Mouse (Mus musculus) layer of hippocampus, adult 9-10 months (tissue): ENCODE results near the gene Tbrg4.
"Not testable (repeated sequence)": the region's sequence is repeated elsewhere in the genome, so short reads cannot be mapped to it uniquely, and the experiment has no call there.

ENCODE experiments used
- DNase-seq: peaks from one replicate; pipeline ENCODE4 v3.0.0; 2022; ENCODE audit warnings: low spot score

Gene Tbrg4

DNA sequence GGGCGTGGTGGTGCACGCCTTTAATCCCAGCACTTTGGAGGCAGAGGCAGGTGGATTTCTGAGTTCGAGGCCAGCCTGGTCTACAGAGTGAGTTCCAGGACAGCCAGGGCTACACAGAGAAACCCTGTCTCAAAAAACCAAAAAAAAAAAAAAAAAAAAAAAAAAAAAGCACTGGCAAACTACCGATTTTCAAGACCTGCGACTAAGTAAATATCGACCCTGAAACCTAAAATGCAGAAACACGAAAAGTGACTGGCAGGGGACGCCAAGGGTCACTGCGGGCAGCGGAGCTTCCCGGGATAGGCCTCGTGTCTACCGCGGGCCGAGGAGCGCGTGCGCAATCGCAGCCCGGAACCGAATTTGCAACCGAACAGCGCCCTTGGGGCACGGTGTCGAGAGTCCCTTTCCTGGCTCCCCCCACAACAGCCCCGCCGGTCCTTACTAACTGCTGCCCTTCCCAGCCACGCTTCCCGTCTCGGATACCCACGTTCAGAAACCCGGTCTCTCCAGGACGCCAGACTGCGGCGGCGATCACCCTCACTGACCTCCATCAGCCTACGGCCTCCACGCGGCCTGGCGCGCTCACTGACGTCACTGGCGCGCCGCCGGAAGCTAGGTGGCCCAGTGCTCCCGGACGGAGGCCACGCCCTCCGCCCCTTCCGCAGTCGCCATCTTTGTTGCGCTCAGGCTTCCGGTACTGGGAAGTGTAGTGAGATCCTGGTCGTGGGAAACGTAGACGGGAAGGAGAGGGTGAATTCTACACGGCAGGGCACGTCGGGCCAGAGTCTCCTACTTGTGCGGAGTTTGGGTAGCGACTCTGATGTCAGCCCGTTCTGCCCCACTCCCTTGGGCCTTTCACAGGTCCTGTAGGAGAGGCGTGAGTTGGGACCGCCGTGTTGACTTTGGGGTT, at the start of gene Tbrg4:
Gene Tbrg4 (minus strand): TSS at position 590 of the 910 bp plus-strand sequence.
- peak; percentile 80 for DNase-seq

DNA sequence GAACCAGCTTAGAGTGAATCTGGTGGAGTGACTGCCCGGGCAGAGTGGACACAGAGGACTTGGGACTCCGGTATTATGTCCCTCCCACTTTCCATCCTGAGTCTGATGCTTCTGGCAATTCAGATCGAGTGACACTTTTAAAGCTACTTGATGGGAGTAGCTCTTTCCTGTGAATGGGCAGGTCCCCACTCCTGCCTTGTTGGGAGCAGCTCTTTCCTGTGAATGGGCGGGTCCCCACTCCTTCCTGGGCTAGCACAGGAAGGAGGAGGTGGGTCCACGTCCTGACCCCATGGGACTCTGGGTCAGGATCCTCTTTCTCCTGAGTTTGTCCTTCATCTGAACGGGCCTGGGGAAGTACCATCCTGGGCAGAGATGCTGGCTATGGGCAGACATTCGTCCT, 49.5 kb upstream of the Tbrg4 start:
- no peak for DNase-seq

DNA sequence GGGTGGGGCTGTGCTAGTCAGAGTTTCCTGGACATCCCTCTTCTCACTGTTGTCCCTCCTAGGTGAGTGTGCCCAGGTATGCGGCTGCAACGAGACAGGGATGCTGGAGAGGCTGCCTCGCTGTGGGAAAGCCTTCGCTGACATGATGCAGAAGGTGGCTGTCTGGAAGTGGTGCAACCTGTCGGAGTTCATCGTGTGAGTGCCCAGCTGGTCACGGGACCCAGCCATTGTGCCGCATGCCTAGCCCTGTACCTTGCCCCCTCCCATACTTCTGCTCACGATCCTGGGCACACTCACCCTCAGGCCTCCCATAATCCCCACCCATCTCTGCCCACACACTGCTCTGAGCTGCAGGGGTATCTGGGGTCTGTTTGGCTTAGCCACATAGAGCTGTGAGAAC, 48.8 kb upstream of the Tbrg4 start:
- no peak for DNase-seq

DNA sequence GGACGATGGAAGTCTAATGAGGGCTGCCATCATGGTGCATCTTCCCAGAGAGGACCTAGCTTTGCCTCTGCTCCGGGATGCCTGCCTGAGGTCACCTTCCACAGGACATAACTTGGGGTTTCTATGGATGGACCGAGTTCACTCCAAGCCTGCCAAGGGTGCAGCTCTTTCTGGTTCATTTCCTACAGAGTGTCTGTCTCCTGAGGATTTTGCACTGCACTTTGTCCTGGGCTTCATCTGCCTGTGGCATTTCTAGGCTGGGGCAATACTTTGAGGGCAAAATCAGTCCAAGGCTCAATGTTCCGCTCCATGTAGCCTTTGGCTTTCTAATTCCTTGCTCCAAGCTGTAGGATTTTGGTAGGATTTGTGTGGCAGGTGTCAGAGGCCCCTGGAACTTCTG, 45.0 kb upstream of the Tbrg4 start:
- no peak for DNase-seq

DNA sequence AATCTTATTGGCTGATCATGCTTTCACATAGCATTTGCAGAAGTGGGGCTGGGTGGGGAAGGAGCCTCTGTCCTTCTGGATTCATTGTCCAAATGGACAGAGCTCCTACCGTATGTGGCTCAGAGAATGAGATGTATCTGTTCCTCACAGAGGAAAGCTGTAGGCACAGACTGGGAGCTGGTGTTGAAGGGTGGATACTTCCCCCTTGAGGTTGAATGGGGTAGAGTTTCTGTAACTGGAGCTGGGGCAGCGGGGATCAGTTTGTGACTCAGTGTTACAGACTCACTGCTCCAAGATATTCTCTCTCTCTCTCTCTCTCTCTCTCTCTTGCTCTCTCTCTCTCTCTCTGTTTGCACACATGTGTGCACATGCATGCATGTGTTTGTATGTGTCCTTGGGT, 44.2 kb upstream of the Tbrg4 start:
- no peak for DNase-seq

DNA sequence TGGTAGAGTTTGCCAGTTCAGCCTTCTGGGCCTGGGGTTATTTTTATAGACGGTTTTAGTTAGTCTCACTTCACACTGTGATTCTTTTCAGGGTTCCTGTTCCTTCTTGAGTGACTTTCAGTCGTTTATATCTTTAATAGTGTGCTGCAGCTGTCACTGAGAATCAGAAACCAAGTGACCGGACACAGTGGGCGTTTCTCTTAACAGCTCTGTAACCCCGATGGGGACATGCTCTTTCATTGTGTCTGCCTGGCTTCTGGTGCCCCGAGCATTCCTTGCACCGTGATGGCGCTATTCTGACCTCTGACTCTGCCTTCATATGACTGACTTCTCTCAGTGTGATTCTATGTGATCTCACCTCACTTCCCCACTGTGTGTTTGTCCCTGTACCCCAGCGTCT, 43.2 kb upstream of the Tbrg4 start:
- DNase-seq: no peak

DNA sequence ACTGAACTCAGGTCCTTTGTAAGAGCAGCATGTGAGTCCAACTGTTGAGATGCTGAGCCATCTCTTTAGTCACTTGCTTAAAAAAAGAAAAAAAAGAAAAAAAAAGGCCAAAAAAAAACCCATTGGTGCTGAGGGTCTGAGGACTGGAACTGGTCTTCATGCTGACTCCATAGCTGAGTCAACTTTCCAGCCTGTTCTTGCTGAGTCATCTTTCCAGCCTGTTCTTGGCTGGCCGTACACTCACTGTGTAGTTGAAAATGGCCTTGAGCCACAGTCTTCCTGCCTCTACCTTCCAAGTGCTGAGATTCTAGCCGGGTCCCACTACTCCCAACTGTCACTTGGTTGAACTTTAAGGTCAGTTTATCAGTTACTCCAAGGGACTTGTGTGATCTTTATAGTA, 40.8 kb upstream of the Tbrg4 start:
- DNase-seq: no peak

DNA sequence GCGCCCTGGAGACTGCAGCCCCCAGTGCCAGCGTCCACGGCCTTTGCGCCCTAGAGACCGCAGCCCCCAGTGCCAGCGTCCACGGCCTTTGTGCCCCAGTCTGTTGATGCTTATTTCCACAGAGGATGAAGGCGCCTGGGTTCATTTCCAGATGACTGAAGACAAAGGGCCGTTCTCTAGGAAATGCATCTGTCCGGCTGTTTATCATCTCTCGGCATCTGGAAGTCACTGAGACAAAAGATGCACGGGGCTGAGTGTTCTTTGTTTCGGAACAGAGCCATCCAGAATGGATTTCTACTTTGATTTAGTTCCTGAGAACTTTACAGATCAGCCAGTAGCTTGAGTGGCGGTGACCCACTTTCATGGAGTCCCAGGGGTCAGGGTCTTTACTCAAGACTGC, 35.3 kb upstream of the Tbrg4 start:
- DNase-seq: no peak

DNA sequence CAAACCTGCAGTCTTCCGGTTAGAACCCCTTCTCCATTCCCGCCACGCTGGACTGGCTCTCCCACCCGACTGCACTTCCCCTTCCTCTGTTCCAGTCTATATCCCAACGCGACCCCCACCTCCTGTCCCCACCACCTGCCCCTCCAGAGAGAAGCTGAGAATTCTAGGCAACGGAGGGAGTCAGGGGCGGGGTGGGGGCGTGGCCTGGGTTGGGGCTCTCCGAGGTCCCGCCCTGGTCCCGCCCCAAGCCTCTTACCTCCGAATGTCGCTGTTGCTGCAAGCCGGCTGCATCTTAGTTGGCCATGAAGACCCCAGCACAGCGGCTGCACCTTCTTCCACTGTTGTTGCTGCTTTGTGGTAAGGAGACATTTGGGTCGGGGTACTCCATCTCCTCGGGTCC, 32.4 kb upstream of the Tbrg4 start, which contains the start of gene Ramp3:
Gene Ramp3 (plus strand): TSS at position 251 of the 400 bp plus-strand sequence.
- DNase-seq: no peak

DNA sequence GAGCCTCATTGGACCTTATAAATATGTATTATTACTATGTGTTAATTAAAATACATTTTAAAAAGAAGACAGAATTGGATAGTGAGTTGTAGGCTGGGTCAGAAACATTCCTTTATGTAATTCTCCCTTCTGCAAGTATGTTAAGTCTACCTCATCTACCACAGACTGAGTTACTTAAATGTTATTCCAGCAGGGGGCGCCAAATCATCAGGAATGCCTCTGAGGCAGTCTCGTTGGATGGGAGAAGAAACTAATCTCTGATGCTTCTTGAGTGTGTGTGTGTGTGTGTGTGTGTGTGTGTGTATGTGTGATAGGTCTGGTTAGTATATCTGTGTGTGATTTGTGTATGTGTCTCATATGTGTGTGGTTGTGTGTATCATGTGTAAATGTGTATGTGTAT, 29.0 kb upstream of the Tbrg4 start:
- peak; percentile 82 for DNase-seq

DNA sequence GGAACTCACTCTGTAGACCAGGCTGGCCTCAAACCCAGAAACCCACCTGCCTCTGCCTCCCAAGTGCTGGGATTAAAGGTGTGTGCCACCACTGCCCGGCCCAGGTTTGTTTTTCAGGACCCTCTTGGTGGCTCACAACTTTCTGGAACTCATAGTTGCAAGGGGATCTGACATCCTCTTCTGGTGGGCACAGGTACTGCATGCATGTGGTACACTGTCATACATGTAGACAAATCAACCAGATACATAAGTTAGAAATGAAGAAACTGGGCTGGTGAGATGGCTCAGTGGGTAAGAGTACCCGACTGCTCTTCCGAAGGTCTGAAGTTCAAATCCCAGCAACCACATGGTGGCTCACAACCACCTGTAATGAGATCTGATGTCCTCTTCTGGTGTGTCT, 27.1 kb upstream of the Tbrg4 start:
- DNase-seq: not testable (repeated sequence)

DNA sequence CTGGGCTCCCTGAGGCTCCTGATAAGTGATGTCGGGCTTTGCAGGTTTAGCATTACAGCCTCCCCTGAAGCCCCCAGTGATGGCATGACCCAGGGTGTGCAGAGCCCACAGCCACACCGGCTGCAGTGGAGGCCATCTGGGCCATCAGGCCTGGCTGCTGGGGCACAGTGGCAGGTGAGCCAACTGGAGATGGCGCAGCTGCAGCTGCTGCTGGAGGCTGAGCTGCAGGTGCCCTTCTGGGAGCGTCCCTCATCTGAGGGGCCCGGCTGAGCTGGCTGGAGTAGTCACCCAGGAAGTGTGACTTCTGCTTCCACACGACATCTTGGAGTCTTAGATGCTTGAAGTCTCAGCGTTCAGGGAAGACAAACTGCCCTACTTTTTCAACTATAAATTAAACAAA, 24.7 kb upstream of the Tbrg4 start:
- no peak for DNase-seq

DNA sequence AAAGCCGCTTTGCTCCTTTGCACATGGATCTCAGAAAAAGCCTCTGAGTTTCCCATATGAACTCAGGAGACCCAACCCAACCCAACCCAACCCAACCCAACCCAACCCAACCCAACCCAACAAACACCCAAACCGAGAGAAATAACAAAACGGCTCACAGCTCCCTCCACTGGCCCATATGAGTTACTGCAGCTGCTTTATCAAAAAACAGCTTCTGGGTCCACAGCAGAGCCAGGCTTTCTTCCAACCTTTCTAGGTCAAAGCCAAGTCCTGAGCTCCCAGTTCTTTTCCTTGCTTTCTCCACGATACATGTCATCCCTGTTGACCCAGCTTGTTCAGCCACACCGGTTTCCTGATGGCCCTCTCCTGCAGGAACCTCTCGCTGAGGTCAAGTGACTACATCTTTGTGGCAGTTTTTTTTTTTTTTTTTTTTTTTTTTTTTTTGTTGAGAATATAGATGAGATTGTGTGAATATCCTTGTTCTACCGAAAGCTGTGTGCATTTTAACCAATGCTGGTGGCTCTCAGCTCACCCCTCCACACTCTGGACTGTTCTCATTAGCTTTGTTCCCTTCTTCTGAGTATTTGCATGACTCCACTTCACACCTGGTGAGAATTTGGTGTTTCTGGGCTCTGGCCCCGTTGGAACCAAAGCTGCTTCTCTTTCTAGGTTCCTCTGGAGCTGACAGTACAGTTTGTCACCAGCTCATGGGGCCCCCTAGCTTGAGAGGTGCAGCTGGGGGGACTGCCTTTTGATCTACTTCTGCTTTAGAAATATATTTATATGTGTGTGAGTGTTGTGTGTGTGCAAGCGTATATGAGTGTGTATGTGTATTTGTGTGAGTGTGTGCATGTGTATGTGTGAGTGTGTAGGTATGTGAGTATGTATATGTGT, 22.2 kb upstream of the Tbrg4 start:
- no peak for DNase-seq

DNA sequence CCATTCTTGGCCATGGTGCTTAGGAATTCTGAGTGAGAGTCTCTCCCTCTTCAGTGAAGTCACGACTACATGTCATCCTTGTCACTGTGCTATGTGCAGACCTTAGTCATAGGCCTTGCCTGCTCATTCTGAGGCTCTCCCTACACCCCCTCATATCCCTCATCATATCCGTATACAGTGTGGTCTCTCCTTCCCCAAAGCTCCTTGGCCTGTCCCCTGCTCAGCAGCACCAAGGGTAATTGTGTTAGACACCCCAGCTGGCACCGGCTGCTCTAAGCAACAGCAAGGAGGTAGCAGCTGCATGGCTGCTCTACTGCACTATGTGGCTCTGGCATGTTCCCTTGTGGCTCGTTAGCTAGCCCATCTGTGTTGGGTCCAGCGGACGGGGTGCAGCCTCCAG, 18.7 kb upstream of the Tbrg4 start:
- no peak for DNase-seq

DNA sequence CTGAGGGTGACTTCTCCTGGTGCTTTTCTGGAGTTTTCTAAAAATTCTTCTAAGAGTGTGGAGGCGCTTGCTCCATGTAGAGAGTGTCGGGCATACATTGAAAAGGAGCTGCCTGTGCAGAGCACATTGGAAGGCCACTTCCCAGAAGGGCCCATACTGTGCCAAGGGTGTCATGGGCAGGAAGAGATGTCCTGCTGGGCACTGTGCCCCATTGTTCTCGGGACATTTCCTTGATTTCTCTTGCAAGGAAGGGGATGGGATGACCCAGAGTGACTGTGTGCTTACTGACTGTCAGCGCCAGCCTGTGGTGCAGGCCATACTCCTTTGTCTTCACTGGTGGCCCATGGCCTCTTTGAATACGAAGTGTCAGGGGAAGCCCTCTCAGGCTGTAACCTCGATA, 13.2 kb upstream of the Tbrg4 start:
- DNase-seq: no peak

DNA sequence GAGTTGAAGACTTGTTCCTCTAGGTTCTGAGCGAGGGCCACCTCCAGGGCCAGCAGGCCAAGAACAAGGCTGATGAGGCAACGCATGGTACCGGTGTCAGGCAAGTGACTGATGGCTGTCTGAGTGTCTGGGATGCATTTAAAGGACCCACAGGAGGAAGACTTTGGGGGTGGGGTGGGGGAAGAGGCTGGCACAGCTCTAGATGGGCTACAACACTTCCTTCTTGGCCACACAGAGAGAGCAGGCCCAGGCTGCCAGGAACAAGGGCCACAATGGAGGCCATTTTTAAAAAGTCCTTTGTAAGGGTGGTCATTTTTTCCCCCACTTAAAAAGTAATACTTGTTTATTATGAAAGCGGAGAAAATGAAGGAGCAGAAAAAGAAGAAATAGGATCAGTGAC, 12.7 kb upstream of the Tbrg4 start, which contains the start of gene Wap:
Gene Wap (minus strand): TSS at position 101 of the 400 bp plus-strand sequence.
- DNase-seq: no peak

DNA sequence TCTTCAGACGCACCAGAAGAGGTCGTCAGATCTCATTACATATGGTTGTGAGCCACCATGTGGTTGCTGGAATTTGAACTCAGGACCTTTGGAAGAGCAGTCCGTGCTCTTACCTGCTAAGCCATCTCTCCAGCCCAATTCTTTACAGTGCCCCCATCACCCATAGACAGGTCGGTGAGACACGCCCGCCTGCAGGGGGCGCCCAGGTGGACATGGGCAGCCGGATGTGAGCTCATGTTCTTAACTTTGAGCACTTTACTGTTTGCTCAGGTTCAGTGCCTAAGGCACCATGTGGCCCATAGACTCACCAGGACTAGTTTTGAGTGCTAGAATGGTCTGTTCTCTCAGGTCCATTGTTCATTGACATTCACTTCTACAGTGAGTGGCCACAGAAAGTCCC, 10.3 kb upstream of the Tbrg4 start:
- no peak for DNase-seq

DNA sequence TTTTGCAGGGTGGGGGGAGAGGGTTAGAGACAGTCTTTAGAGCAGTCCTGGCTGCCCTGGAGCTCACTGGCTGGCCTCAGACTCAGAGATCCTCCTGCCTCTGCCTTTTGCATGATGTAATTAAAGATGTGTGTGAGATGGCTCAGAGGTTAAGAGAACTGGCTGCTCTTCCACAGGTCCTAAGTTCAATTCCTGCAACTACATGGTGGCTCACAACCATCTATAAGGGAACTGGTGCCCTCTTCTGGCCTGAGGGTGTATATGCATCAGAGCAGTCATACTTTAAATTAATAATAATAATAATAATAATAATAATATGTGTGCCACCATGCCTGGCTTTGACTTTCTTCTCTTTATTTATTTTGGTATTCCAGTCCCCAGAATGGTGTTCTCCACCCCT, 3.8 kb upstream of the Tbrg4 start:
- DNase-seq: no peak

DNA sequence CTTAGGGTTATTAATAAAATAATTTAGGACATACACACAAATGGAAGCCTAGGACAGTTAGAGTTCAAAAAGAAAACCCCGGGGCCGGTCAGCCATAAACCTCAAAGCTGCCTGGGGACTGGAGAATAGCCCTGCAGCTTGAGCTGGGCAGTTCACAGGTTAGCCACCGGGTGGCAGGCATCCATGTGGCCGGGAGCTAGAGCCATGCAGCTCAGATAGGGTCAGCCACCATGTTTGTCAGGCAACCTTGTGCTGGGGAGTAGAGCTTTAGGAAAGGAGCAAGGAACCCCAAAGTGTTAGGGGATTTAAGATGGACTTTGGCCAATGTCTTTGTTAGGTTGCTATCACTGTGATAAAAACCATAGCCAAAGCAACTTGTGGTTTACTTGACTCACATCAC, 2.7 kb upstream of the Tbrg4 start:
- DNase-seq: no peak

DNA sequence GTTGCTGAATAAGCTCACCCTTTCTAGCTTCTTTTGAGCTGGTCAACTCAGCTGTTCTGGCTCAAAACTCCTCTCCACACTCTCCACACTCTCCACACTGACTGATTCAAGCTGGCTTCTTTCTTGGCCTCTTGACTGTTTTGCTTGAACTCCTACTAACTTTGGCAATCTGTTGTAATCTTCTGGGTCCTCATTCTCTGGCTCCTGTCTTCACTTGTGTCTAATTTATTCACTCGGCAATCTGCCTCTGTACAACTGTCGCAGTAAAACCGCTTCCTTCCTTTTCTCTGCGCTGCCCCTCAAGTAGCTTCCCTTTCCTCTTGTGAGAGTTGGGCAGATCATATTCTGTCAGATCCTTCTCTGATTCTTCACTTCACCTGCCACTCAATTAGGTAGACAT, 1.9 kb upstream of the Tbrg4 start:
- DNase-seq: no peak

DNA sequence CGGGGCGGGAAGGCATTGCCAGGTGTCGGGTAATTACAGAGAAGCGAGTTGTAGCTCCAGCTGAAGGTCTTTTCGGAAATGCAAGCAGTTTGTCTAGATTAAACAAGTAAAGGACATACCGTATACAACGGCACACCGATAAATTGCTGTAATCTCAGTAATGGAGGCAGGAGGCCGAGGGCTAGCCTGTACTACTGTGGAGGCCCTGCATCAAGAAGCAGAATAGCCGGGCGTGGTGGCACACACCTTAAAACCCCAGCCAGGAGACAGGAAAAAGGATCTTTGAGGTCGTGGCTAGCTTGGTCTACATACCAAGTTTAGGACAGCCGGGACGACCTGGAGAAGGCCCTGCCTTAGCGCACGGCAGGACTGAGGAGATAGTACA, 513 bp upstream of the Tbrg4 start:
- no peak for DNase-seq

DNA sequence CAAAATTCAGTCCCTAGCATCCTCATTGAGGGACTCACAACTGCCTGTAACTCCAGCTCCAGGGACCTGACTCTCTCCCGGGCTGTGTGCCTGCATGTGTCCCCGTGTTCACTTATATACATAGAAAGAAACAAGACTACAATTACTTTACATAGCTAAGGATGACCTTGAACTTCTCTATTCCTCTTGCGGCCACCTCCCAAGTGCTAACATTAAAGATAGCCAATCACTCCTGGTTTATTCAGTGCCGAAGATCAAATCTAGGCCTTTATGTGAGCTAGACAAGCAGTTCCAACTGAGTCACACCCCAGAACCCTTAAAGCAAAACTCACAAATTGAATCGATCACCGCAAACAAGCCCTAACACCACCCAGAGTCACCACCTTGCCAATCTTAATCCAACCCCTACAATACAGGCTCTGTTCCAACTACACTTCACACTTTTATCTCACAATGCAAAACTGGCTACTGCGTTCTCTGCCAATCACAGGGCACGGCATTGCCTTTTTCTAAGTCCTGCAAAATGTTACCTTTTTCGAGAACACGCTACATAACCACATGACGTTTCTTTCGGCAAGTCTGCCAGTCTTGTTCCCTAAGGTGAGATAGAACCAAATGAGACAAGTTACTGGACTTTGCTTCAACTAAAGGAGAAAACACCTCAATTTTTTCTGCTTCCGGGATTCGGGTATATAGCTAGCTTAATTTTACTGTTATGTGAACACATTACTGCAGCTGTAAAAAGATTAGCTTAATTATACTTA, 1.1 kb downstream of the Tbrg4 start:
- DNase-seq: no peak
